Mouse (Mus musculus) cerebellum, adult 2 months (tissue): ENCODE measurements around the gene Ank2.

ENCODE experiments used
- CTCF ChIP-seq: fragments of 200-500 bp; IDR thresholded peaks from 2 replicates; pipeline ENCODE4 v1.5.1; 2011; ENCODE audit warnings: low read depth, mild to moderate bottlenecking, control low read depth, low read length, moderate library complexity, borderline replicate concordance; ENCODE audit not compliant: insufficient read depth
- POLR2A ChIP-seq: fragments of 200-500 bp; IDR thresholded peaks from 2 replicates; pipeline ENCODE4 v1.6.1; 2011; ENCODE audit warnings: low read length, control low read depth, borderline replicate concordance; ENCODE audit not compliant: insufficient read depth

DNA sequence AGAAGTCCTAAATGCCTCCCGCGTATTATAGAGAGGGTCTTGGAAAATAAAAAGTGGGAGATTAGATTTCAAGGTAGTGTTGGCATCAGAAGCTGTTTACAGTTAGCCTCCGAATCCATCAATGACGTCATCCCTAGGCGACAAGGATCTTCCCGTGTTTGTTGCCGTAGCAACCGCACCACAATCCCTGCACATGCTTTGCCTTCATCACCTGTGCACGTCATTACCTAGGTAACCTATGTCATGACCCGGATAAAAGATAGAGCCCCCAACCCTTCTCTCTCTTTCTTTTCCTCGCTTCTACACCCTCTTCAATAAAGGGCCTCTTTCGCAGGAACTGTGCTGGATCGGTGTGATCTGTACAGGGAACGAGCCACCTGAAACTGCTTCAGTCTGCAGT is 229.5 kb downstream of the Ank2 start:
- TF ChIP-seq POLR2A: no peak
- no peak for TF ChIP-seq CTCF
